Mouse (Mus musculus): Measurements from ENCODE around the gene Zfp771. TPM values are rescaled to one million over a fixed set of nuclear protein-coding genes. Genes with fewer than 3 reads are reported as not detected.

Gene Zfp771
- polyA plus RNA-seq, 1 experiment from 2014 or later, result 53.2 TPM

DNA sequence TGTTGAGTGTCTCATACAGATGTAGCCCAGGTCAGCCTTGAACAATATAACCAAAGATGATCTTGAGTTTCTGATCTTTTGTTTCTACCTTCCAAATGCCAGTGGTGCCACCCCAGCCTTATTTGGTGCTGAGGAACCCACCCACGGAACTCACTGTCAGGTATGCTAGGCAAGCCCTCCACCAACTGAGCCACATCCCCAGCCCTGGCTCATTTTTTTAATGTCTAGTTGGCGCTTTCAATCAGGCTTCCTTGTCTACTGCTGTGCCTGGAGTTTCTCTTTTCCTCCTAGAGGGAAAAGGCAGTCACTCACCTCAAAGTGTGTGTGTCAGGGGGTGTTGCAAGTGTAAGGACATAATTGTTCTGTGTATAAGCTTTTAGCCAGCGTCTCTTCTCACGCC lies 27.0 kb downstream of the Zfp771 start:
- no peak for ATAC-seq (ENCODE audit: insufficient read depth, low FRiP score, low TSS enrichment)
- Histone ChIP-seq H3K27ac (ENCODE audit: low read depth, low read length) (no peak overlapping the region), H3K27me3 (ENCODE audit: control insufficient read depth, insufficient read depth, low read length) (no peaks in the 10 kb centered on the region), H3K9me3 (ENCODE audit: control insufficient read depth, low read length) (no peaks in the 10 kb centered on the region), H3K4me2 (ENCODE audit: low read depth) (no peak overlapping the region), H3K4me3 (ENCODE audit: low read depth, low read length) (no peak overlapping the region), H3K4me1 (ENCODE audit: control insufficient read depth, insufficient read depth, low read length) (peaks cover 7% of the 10 kb centered on the region), H3K36me3 (ENCODE audit: control insufficient read depth, insufficient read depth, low read length) (no peaks in the 10 kb centered on the region), H3K9ac (ENCODE audit: low read length) (no peak overlapping the region)
- no peak for DNase-seq (ENCODE audit: low spot score)
- 90% methylated on average over 4 of the region's 4 CpGs for WGBS

GRCm38 (mm10) chr7:127272566-127272965 lies 28.5 kb downstream of the Zfp771 start:
- peaks cover 7% of the 10 kb centered on the region for H3K4me1 ChIP-seq (ENCODE audit: control insufficient read depth, insufficient read depth, low read length)
- no peaks in the 10 kb centered on the region for H3K36me3 ChIP-seq (ENCODE audit: control insufficient read depth, insufficient read depth, low read length)
- no peak for DNase-seq (ENCODE audit: low spot score)
- 0 out of 2 replicates have a peak overlapping the region, but pooled peaks have one; percentile 86 for H3K4me3 ChIP-seq (ENCODE audit: low read depth, low read length)
- WGBS, result 96% methylated on average over 15 of the region's 15 CpGs
- no peaks in the 10 kb centered on the region for H3K9me3 ChIP-seq (ENCODE audit: control insufficient read depth, low read length)
- H3K27me3 ChIP-seq (ENCODE audit: control insufficient read depth, insufficient read depth, low read length), result no peaks in the 10 kb centered on the region
- H3K27ac ChIP-seq (ENCODE audit: low read depth, low read length), result no peak overlapping the region
- peak overlapping the region; percentile 93; the same call in 1 of the 2 replicates for H3K4me2 ChIP-seq (ENCODE audit: low read depth)
- no peak overlapping the region for H3K9ac ChIP-seq (ENCODE audit: low read length)
- no peak for ATAC-seq (ENCODE audit: insufficient read depth, low FRiP score, low TSS enrichment)

DNA sequence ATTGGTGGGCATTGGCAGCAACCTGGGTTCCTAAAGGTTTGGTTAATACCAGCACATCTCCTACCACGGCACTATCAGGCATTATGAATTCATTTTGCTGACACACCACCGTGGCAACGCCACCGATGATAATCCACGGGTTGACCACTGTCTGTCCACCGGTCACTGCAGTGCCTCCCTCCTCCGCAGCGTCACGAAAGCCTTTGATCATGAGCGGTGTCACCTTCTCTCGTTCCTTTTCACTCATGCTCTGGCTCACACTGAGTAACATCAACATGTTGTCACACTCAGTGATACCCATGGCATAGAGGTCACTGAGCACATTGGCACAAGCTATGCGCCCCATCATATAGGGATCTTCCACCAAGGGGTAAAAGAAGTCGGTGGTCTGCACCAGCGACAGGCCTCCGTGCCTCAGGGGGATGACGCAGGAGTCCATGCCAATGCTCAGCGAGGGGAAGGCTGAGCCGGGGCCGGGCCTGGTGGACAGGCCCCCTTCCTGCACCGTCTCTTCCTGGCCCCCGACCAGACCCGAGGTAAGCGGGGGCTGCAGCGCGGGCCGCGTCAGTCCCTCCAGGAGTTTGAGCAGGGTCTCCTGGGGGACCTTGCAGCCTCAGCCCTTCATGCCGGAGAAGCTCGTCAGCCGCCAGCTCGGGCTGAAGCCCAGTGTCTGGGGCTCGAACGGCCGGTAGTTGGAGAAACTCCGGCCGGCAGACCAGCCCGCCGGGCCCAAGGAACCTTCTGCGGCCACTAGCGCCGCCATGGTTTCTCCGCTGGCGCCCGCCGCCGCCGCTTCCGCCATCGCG lies 29.2 kb downstream of the Zfp771 start:
- Histone ChIP-seq H3K4me3 (ENCODE audit: low read depth, low read length) (peak overlapping the region; percentile 86), H3K9me3 (ENCODE audit: control insufficient read depth, low read length) (no peaks in the 10 kb centered on the region), H3K4me1 (ENCODE audit: control insufficient read depth, insufficient read depth, low read length) (peaks cover 7% of the 10 kb centered on the region), H3K4me2 (ENCODE audit: low read depth) (peak overlapping the region; percentile 93), H3K27ac (ENCODE audit: low read depth, low read length) (peak overlapping the region; percentile 67; the same call in 1 of the 2 replicates), H3K36me3 (ENCODE audit: control insufficient read depth, insufficient read depth, low read length) (no peaks in the 10 kb centered on the region), H3K9ac (ENCODE audit: low read length) (peak overlapping the region; percentile 93), H3K27me3 (ENCODE audit: control insufficient read depth, insufficient read depth, low read length) (no peaks in the 10 kb centered on the region)
- WGBS, result 16% methylated on average over 50 of the region's 50 CpGs
- ATAC-seq (ENCODE audit: insufficient read depth, low FRiP score, low TSS enrichment) (peak; percentile 75), DNase-seq (ENCODE audit: low spot score) (peak; percentile 21)

DNA sequence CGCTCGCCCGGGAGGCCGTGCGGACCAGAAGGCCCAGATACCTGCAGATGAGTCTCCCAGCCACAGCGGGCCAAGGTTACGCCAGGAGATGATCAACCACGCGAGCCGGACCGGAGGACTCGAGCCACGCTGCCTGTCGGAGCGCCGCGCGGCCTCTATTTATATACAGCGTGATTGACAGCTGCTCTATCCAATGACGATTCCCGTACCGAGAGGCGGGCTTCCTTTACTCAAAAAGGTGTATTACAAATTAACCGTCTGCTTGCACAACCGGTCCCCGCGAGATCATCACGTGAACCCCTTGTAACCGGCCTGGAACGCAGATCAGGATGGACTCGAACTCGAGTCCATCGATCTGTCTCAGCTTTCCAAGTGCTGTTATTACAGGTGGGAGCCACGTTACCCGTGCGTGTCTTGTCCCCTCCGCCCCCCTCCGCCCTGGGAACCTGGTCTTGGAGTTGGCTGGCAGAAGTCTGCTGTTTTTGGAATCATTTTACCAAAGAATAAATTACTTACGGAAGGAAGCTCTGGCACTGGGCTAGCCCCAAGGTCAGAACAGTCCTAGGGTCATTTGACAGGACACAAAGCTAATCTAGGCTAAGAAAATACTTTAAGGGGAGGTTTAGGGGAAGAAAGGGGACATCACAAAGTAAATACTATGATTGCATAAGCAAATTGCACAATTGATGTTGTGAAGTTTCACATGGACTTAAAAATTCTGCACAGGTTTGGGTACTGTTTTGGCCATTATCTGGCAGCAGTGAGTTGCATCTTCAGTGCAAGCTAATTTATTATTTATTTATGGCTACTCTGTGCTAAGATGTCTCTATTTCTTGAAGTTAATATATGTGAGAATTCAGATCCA lies 30.1 kb downstream of the Zfp771 start, which contains the start of gene Sephs2:
Gene Sephs2, minus strand, starts transcription at position 131 of the 865 bp plus-strand sequence.
- Histone ChIP-seq H3K36me3 (ENCODE audit: control insufficient read depth, insufficient read depth, low read length) (no peaks in the 10 kb centered on the region), H3K27ac (ENCODE audit: low read depth, low read length) (peak within 1 kb of the TSS; percentile 67; the same call in 1 of the 2 replicates), H3K4me2 (ENCODE audit: low read depth) (peak within 1 kb of the TSS; percentile 93), H3K9ac (ENCODE audit: low read length) (peak within 1 kb of the TSS; percentile 93), H3K27me3 (ENCODE audit: control insufficient read depth, insufficient read depth, low read length) (no peaks in the 10 kb centered on the region), H3K9me3 (ENCODE audit: control insufficient read depth, low read length) (no peaks in the 10 kb centered on the region), H3K4me3 (ENCODE audit: low read depth, low read length) (peak within 1 kb of the TSS; percentile 86), H3K4me1 (ENCODE audit: control insufficient read depth, insufficient read depth, low read length) (peaks cover 7% of the 10 kb centered on the region)
- 3% methylated on average over 39 of the region's 39 CpGs for WGBS
- ATAC-seq (ENCODE audit: insufficient read depth, low FRiP score, low TSS enrichment) (peak; percentile 89), DNase-seq (ENCODE audit: low spot score) (peak; percentile 92)

DNA sequence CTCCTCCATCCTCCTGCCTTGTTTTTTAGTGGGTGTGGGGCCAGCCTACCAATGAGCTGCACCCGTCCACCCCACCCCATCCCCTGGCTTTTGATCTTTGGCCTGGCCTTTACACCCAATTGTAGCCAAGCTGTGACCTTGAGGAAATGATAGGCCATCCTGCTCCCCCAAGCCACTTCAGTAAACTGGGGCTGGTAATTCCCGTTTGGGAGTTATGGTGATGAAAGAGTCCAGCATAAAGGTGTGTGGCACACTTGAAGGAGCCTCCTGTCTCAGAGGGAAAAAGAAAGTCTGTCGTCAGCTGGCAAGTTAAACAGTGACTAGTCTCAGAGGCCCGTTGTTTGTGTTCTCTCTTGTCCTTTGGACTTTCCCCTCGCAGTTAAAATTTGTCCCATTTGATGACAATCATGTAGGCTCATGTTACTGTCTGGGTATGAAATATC lies 32.5 kb downstream of the Zfp771 start:
- no peaks in the 10 kb centered on the region for H3K27me3 ChIP-seq (ENCODE audit: control insufficient read depth, insufficient read depth, low read length)
- no peak for ATAC-seq (ENCODE audit: insufficient read depth, low FRiP score, low TSS enrichment)
- no peaks in the 10 kb centered on the region for H3K9me3 ChIP-seq (ENCODE audit: control insufficient read depth, low read length)
- DNase-seq (ENCODE audit: low spot score), result no peak
- H3K36me3 ChIP-seq (ENCODE audit: control insufficient read depth, insufficient read depth, low read length), result no peaks in the 10 kb centered on the region
- no peak overlapping the region for H3K4me3 ChIP-seq (ENCODE audit: low read depth, low read length)
- H3K9ac ChIP-seq (ENCODE audit: low read length), result no peak overlapping the region
- peaks cover 7% of the 10 kb centered on the region for H3K4me1 ChIP-seq (ENCODE audit: control insufficient read depth, insufficient read depth, low read length)
- no peak overlapping the region for H3K27ac ChIP-seq (ENCODE audit: low read depth, low read length)
- WGBS, result 71% methylated on average over 5 of the region's 5 CpGs
- no peak overlapping the region for H3K4me2 ChIP-seq (ENCODE audit: low read depth)

GRCm38 (mm10) chr7:127278311-127278710 lies 34.2 kb downstream of the Zfp771 start:
- Histone ChIP-seq H3K9ac (ENCODE audit: low read length) (no peak overlapping the region), H3K27ac (ENCODE audit: low read depth, low read length) (no peak overlapping the region), H3K36me3 (ENCODE audit: control insufficient read depth, insufficient read depth, low read length) (no peaks in the 10 kb centered on the region), H3K4me2 (ENCODE audit: low read depth) (no peak overlapping the region), H3K9me3 (ENCODE audit: control insufficient read depth, low read length) (no peaks in the 10 kb centered on the region), H3K27me3 (ENCODE audit: control insufficient read depth, insufficient read depth, low read length) (no peaks in the 10 kb centered on the region), H3K4me3 (ENCODE audit: low read depth, low read length) (no peak overlapping the region), H3K4me1 (ENCODE audit: control insufficient read depth, insufficient read depth, low read length) (peaks cover under 1% of the 10 kb centered on the region)
- WGBS, result 25% methylated on average over 8 of the region's 8 CpGs
- peak; percentile 55 for DNase-seq (ENCODE audit: low spot score)
- no peak for ATAC-seq (ENCODE audit: insufficient read depth, low FRiP score, low TSS enrichment)

GRCm38 (mm10) chr7:127280092-127280491 lies 36.0 kb downstream of the Zfp771 start:
- no peaks in the 10 kb centered on the region for H3K36me3 ChIP-seq (ENCODE audit: control insufficient read depth, insufficient read depth, low read length)
- 69% methylated on average over 3 of the region's 3 CpGs for WGBS
- H3K9me3 ChIP-seq (ENCODE audit: control insufficient read depth, low read length), result no peaks in the 10 kb centered on the region
- DNase-seq (ENCODE audit: low spot score) (no peak), ATAC-seq (ENCODE audit: insufficient read depth, low FRiP score, low TSS enrichment) (no peak)
- no peaks in the 10 kb centered on the region for H3K4me1 ChIP-seq (ENCODE audit: control insufficient read depth, insufficient read depth, low read length)
- no peak overlapping the region for H3K4me2 ChIP-seq (ENCODE audit: low read depth)
- H3K4me3 ChIP-seq (ENCODE audit: low read depth, low read length), result no peak overlapping the region
- no peak overlapping the region for H3K9ac ChIP-seq (ENCODE audit: low read length)
- no peak overlapping the region for H3K27ac ChIP-seq (ENCODE audit: low read depth, low read length)
- no peaks in the 10 kb centered on the region for H3K27me3 ChIP-seq (ENCODE audit: control insufficient read depth, insufficient read depth, low read length)

- Histone ChIP-seq H3K4me1 (ENCODE audit: control insufficient read depth, insufficient read depth, low read length) (no peaks in the 10 kb centered on the region), H3K36me3 (ENCODE audit: control insufficient read depth, insufficient read depth, low read length) (no peaks in the 10 kb centered on the region), H3K27me3 (ENCODE audit: control insufficient read depth, insufficient read depth, low read length) (no peaks in the 10 kb centered on the region), H3K4me2 (ENCODE audit: low read depth) (no peak overlapping the region), H3K9ac (ENCODE audit: low read length) (no peak overlapping the region), H3K27ac (ENCODE audit: low read depth, low read length) (no peak overlapping the region), H3K4me3 (ENCODE audit: low read depth, low read length) (no peak overlapping the region), H3K9me3 (ENCODE audit: control insufficient read depth, low read length) (no peaks in the 10 kb centered on the region)
- 76% methylated on average over 4 of the region's 4 CpGs for WGBS
- no peak for ATAC-seq (ENCODE audit: insufficient read depth, low FRiP score, low TSS enrichment)
- no peak for DNase-seq (ENCODE audit: low spot score)
Measured at GRCm38 (mm10) chr7:127281114-127281513, 37.0 kb downstream of the Zfp771 start.

Data from neural tube, embryonic 11.5 days (tissue).